Mouse (Mus musculus): ENCODE measurements around the gene Grb7. TPM values are rescaled to one million over a fixed set of nuclear protein-coding genes. Genes with fewer than 3 reads are reported as not detected.

Grb7 gene
- polyA plus RNA-seq, 1 experiment from 2014 or later: 22.4 TPM

DNA sequence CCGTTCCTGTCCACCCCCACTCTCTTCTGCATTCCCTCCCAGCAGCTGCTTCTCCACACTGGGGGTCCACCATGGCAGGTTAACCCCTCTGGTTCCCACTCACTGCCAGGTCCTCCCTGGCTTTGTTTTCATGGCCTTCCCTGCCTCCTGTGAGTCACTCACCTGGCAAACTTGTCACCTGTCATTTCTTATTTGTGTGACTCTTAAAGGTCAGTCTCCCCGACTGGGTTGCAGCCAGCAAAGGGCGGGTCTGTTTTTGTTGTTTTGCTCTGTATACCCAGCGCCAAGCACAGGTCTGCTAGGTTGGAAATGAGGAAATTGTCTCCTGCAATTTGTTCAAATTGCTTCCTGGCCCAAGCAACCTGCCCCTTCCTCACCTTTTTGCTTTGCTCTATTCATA lies 515 bp upstream of the Grb7 start:
- ATAC-seq (ENCODE audit: insufficient number of reproducible peaks, low FRiP score, low TSS enrichment, low read depth): no peak
- Histone ChIP-seq H3K36me3 (no peaks in the 10 kb centered on the region), H3K4me3 (replicated peaks) (no peak overlapping the region), H3K9me3 (replicated peaks) (no peaks in the 10 kb centered on the region), H3K4me1 (peaks cover 16% of the 10 kb centered on the region), H3K27me3 (peaks cover 32% of the 10 kb centered on the region), H3K9ac (no peak overlapping the region), H3K27ac (replicated peaks) (peak overlapping the region; percentile 28; the same call in 1 of the 2 replicates), H3K4me2 (replicated peaks) (no peak overlapping the region)
- WGBS: 31% methylated on average over 4 of the region's 4 CpGs

DNA sequence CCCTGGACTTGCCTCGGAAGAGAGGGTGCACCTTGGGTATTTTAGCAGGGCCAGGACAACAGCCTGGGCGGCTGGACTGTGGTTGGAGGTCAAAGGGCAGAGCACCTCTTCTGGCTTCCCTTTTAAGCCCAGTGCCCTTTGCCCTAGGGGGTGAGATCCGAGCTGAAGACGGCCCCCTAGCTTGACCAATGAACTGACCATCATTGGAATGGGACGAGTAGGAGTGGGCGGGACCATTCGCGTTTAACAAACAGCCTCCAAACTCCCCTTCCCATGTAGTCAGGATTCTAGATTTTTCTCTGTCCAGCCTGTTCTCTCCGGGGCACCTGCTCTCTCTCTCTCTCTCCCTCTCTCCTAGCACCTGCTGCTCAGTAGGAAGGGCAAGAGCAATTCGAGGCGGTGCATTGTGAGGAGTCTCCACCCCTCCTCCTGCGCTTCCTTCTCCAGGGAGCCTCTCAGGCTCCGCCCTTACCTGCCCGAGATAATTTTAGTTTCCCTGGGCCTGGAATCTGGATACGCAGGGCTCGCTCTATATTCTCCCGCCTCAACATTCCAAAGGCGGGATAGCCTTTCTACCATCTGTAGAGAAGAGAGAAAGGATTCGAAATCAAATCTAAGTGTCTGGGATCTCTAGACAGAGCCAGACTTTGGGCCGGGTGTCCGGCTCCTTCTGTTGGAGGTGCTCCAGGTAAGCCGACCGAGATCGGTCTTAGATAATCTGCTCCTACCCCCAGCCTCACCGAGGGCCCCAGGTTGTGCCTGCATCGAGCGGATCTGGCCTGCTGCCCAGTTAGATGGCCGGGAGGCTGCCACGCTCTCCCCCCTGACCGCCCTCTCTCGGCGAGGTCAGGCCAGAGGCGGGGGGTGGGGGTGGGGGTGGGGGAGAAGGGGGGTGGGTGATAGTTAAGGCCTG lies 624 bp downstream of the Grb7 start:
- Histone ChIP-seq H3K4me2 (replicated peaks) (peak overlapping the region; percentile 39), H3K9ac (no peak overlapping the region; the same call in 1 of the 2 replicates), H3K27ac (replicated peaks) (peak overlapping the region; percentile 44), H3K36me3 (no peaks in the 10 kb centered on the region), H3K4me1 (peaks cover 16% of the 10 kb centered on the region), H3K27me3 (peaks cover 35% of the 10 kb centered on the region), H3K9me3 (replicated peaks) (no peaks in the 10 kb centered on the region), H3K4me3 (replicated peaks) (peak overlapping the region; percentile 42)
- WGBS: 2% methylated on average over 32 of the region's 33 CpGs
- ATAC-seq (ENCODE audit: insufficient number of reproducible peaks, low FRiP score, low TSS enrichment, low read depth): peak; percentile 61

DNA sequence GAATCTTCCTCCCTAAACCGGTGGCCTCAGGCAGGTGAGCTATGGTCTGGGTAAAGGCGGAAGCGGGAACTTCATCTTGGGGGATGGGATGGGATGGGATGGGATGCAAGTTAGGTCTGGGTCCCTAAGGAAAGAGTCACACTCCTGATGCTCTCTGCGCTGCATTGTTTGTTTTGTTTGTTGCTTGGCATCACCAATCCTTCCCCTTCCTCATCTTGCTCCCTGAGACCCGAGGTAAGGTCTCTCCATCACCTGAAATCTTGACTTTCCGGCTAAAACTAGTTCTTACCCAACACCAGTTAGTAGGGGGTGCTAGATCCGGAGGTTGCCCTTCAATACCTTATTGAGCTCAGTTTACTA lies 1.3 kb downstream of the Grb7 start:
- no peak overlapping the region for H3K9ac ChIP-seq

DNA sequence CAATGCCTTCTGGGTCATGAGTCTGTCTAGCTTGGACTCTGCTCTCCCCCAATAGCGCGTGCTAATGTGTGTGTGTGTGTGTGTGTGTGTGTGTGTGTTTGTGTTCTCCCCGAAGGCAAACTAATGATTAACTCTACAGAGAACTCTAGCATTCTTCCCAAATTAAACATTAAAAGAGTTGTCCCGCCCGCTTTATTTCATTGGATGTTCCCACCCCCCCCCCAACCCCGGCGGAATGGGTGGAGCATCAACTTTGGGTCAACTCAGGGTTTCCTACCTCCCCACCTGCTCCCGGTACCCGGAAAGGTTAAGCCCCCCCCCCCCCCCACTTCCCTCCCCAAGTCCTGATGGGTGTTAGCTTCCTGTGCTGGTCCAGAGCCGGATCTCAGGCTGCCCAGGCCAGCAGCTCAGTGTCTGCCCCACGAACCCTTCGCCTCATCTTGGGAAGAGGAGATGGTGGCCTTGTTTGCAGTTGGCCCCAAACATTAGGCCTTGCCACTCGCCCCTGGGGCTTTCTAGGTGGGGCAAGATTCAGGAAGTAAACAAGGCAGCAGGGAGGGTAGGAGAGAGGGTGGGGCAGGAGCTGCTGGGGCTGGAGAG lies 2.1 kb downstream of the Grb7 start:
- Histone ChIP-seq H3K4me2 (replicated peaks) (peak overlapping the region; percentile 39), H3K9ac (no peak overlapping the region), H3K27me3 (peaks cover 35% of the 10 kb centered on the region), H3K27ac (replicated peaks) (0 out of 2 replicates have a peak overlapping the region, but pooled peaks have one; percentile 44), H3K4me3 (replicated peaks) (peak overlapping the region; percentile 42), H3K9me3 (replicated peaks) (no peaks in the 10 kb centered on the region), H3K4me1 (peaks cover 16% of the 10 kb centered on the region), H3K36me3 (no peaks in the 10 kb centered on the region)
- no peak for ATAC-seq (ENCODE audit: insufficient number of reproducible peaks, low FRiP score, low TSS enrichment, low read depth)
- WGBS: 30% methylated on average over 13 of the region's 13 CpGs

More for the DNA sequence above, 1.3 kb downstream of the Grb7 start:
- no peak for ATAC-seq (ENCODE audit: insufficient number of reproducible peaks, low FRiP score, low TSS enrichment, low read depth)
- 0 out of 2 replicates have a peak overlapping the region, but pooled peaks have one; percentile 44 for H3K27ac ChIP-seq (replicated peaks)
- peaks cover 16% of the 10 kb centered on the region for H3K4me1 ChIP-seq
- no peaks in the 10 kb centered on the region for H3K9me3 ChIP-seq (replicated peaks)
- peaks cover 35% of the 10 kb centered on the region for H3K27me3 ChIP-seq
- H3K4me2 ChIP-seq (replicated peaks): peak overlapping the region; percentile 39
- 14% methylated on average over 7 of the region's 7 CpGs for WGBS
- peak overlapping the region; percentile 42 for H3K4me3 ChIP-seq (replicated peaks)
- H3K36me3 ChIP-seq: no peaks in the 10 kb centered on the region

DNA sequence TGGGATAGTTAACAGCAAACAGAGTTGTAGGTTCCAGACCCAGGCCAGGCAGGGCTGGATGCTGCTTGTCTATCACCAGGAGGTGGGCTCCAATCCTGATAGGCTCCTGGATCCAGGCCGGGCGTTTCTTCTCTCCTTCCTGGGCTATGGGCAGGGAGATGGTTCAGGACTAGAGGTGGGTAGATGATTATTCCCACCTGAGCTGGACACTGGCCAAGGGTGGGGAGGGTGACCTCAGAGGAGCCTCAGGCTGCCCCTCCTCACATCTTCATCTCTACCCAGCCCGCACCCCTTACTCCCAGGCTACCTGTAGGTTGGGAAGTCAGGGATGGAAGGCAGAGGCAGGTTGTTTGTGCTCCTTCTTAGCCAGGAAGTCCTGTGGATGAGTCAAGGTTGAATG lies 3.2 kb downstream of the Grb7 start:
- Histone ChIP-seq H3K27ac (replicated peaks) (no peak overlapping the region), H3K4me2 (replicated peaks) (no peak overlapping the region), H3K9ac (no peak overlapping the region), H3K36me3 (no peaks in the 10 kb centered on the region), H3K4me1 (peaks cover 16% of the 10 kb centered on the region), H3K27me3 (peaks cover 35% of the 10 kb centered on the region), H3K9me3 (replicated peaks) (no peaks in the 10 kb centered on the region), H3K4me3 (replicated peaks) (no peak overlapping the region)
- no peak for ATAC-seq (ENCODE audit: insufficient number of reproducible peaks, low FRiP score, low TSS enrichment, low read depth)
- 79% methylated on average over 3 of the region's 3 CpGs for WGBS

DNA sequence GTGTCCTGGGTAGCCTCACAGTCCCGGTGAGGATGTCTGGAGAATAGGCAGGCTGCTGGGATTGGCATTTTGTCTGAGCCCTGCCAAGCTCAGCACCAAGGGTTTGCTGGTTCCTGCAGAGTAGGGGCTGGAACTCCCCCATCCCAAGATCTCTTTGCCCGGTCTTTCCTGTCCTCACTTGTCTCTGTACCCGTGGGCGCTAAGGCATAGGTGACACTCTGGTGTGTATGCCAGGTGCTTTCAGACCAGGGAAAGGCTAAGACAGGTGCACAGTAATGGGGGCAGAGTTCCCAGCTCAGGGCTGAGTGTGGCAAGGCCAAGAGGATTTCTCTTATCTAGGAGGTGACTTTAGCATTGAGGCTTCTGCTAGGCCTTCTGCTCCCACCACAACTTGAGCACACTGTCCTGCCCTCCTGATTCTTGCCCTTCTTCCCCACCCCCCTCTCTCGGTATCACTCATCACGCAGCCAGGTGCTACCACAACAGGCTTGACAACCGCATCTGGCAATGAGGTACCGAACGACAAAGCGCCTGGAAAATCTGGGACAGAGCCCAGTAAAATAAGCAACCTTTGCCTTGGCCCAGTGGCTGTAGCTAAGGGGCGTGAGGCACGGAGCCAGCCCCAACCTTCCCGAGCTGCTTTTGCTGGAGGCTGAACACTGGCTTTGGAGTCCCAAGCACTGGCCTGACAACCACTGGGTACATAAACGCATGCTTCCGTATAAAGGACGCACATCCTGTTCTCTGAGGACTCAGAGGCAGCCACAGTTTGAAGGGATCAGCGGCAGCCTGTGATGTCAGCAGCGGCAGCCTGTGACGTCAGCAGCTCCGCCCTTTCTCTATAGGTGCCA lies 4.0 kb downstream of the Grb7 start:
- ATAC-seq (ENCODE audit: insufficient number of reproducible peaks, low FRiP score, low TSS enrichment, low read depth): no peak
- Histone ChIP-seq H3K36me3 (no peaks in the 10 kb centered on the region), H3K9ac (no peak overlapping the region), H3K27ac (replicated peaks) (no peak overlapping the region), H3K4me3 (replicated peaks) (no peak overlapping the region), H3K4me2 (replicated peaks) (no peak overlapping the region), H3K4me1 (peaks cover 16% of the 10 kb centered on the region), H3K27me3 (peaks cover 35% of the 10 kb centered on the region), H3K9me3 (replicated peaks) (no peaks in the 10 kb centered on the region)
- 72% methylated on average over 20 of the region's 20 CpGs for WGBS

DNA sequence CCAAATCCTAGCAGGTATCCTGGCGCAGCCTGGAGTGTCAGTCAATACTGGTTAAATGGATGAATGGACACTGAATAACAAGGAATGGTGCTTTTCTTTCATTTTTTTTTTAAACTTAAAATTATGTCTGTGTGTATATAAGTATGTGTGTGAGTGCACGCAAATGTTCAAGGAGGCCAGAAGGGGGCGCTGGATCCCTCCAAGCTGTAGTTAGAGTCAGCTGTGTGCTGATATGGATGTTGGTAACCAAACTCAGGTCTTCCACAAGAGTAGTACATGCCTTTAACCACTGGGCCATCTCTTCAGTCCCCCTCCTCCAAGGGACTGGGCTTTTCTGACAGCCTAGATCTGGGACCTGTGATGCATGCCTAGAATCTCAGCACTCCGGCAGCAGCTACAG lies 9.3 kb downstream of the Grb7 start:
- Histone ChIP-seq H3K4me3 (replicated peaks) (no peak overlapping the region), H3K36me3 (no peaks in the 10 kb centered on the region), H3K9ac (no peak overlapping the region), H3K27me3 (peaks cover 21% of the 10 kb centered on the region), H3K9me3 (replicated peaks) (no peaks in the 10 kb centered on the region), H3K27ac (replicated peaks) (no peak overlapping the region), H3K4me1 (peaks cover 21% of the 10 kb centered on the region), H3K4me2 (replicated peaks) (no peak overlapping the region)
- no peak for ATAC-seq (ENCODE audit: insufficient number of reproducible peaks, low FRiP score, low TSS enrichment, low read depth)
- WGBS: 71% methylated on average over 4 of the region's 4 CpGs

DNA sequence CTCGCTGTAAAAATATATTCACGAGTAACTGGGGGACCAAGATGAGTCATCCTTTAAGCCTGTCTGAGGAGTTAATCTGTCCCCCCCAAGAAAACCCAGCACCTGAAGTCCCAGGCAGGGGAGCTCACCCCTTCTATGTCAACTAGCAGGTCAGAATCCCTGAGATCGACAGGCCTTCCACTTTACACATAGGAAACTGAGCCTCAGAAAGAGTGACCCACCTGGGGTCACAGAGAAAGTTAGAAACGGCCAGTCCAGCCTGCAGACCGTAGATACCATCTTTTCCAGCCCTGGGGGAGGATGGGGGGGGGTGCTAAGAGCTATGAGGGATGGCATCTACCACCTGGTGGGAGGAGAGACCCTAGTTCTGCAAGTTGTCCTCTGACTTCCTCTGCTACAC lies 10.4 kb downstream of the Grb7 start:
- WGBS: 63% methylated on average over 5 of the region's 5 CpGs
- no peak for ATAC-seq (ENCODE audit: insufficient number of reproducible peaks, low FRiP score, low TSS enrichment, low read depth)

DNA sequence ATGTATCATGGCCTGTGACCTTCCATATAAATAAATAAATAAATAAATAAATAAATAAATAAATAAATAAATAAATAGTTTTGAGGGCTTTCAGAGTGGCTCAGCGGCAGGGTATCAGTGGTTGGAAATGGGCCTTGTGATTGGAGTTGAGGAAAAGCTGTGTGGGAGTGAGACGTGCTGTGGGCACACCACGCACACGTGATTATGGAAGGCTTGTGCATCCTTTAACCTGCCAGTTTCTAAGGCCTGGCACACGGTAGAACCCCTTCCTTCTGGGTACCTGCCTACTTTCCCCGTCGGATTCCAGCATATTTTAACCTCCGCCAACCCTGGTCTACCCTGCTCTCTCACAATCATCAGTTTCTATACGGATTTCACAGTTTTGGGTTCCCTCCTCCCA lies 10.8 kb downstream of the Grb7 start:
- Histone ChIP-seq H3K27ac (replicated peaks) (0 out of 2 replicates have a peak overlapping the region, but pooled peaks have one; percentile 12), H3K9ac (no peak overlapping the region), H3K36me3 (no peaks in the 10 kb centered on the region), H3K4me1 (peaks cover 21% of the 10 kb centered on the region), H3K27me3 (peaks cover 18% of the 10 kb centered on the region), H3K9me3 (replicated peaks) (no peaks in the 10 kb centered on the region), H3K4me3 (replicated peaks) (peak overlapping the region; percentile 62), H3K4me2 (replicated peaks) (peak overlapping the region; percentile 93)
- 17% methylated on average over 9 of the region's 9 CpGs for WGBS
- ATAC-seq (ENCODE audit: insufficient number of reproducible peaks, low FRiP score, low TSS enrichment, low read depth): 0 out of 2 replicates have a peak, but pooled peaks have one; percentile 1

More for the DNA sequence above, 10.4 kb downstream of the Grb7 start:
- Histone ChIP-seq H3K27ac (replicated peaks) (no peak overlapping the region), H3K9me3 (replicated peaks) (no peaks in the 10 kb centered on the region), H3K27me3 (peaks cover 18% of the 10 kb centered on the region), H3K4me1 (peaks cover 21% of the 10 kb centered on the region), H3K9ac (no peak overlapping the region), H3K36me3 (no peaks in the 10 kb centered on the region), H3K4me2 (replicated peaks) (no peak overlapping the region), H3K4me3 (replicated peaks) (no peak overlapping the region)

DNA sequence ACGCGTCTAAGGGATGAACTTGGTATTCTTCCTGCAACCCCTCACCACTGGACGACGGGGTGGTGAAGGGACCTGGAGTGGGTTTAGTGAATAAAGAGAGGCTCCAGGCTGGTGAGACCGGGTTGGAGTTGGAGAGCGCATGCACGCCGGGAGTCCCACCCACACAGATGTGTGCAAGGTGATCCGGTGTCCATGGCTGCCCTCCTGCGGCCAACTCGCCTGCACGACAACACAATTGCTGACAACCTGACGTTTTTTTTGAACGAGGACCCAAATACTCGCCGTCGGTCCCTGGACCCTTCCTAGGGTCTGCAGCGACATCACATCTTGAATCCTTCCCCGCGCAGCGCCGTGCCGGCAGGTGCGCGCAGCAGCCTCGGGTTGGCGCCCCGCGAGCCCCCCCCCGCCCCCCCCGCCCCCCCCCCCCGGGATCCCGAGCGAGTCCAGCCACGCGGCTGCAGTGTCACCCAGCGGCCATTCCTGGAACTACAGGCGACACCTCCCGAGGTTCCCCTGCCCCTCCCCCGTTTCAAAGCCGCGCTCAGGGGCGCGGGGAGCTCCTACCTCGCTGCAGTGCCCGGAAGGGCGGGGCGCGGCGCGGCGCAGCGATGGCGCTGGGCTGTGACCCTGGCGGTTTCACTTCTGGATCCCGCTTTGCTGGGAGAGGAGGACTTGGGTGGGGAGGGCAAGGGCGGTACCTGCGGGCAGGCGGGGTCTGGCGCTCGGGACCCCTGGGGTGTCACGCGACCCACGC lies 11.3 kb downstream of the Grb7 start:
- WGBS: under 1% methylated on average over 61 of the region's 64 CpGs
- H3K27ac ChIP-seq (replicated peaks): 0 out of 2 replicates have a peak overlapping the region, but pooled peaks have one; percentile 12
- peak overlapping the region; percentile 62 for H3K4me3 ChIP-seq (replicated peaks)
- peak; percentile 84 for ATAC-seq (ENCODE audit: insufficient number of reproducible peaks, low FRiP score, low TSS enrichment, low read depth)
- H3K4me2 ChIP-seq (replicated peaks): peak overlapping the region; percentile 93
- H3K9me3 ChIP-seq (replicated peaks): no peaks in the 10 kb centered on the region
- H3K27me3 ChIP-seq: peaks cover 18% of the 10 kb centered on the region
- no peaks in the 10 kb centered on the region for H3K36me3 ChIP-seq
- H3K9ac ChIP-seq: peak overlapping the region; percentile 50; the same call in 1 of the 2 replicates
- peaks cover 21% of the 10 kb centered on the region for H3K4me1 ChIP-seq

All from embryonic facial prominence, embryonic 15.5 days (tissue).